Mouse (Mus musculus) hematopoietic stem cell, adult 5-6 weeks (primary cell): ENCODE measurements around the gene Vsnl1. TPM values are rescaled to one million over a fixed set of nuclear protein-coding genes. Genes with fewer than 3 reads are reported as not detected.
A peak's percentile ranks its signal among the peaks of the same experiment; 100 is the strongest.

Source experiments
- ATAC-seq, 2 experiments: fragments of 125-278 bp in 1 of 2; replicated peaks in 1 of 2; 2 replicates each; pipeline ENCODE4 v1.8.0; 2016 to 2017; ENCODE audit warnings: inconsistent platforms in 2 of 2, mild to moderate bottlenecking in 2 of 2, moderate number of reproducible peaks in 2 of 2, low read depth in 1 of 2, moderate TSS enrichment in 1 of 2; ENCODE audit not compliant: low FRiP score in 2 of 2, poor library complexity in 2 of 2, severe bottlenecking in 2 of 2, insufficient read depth in 1 of 2, low TSS enrichment in 1 of 2
- total RNA-seq: library from RNA; stranded (forward); fragments of 172-1452, 232-1000 nt; gene quantifications from 2 replicates; pipeline ENCODE4 v1.2.3, GENCODE M21; 2017

Gene Vsnl1
- total RNA-seq = not detected in 2 replicates

DNA sequence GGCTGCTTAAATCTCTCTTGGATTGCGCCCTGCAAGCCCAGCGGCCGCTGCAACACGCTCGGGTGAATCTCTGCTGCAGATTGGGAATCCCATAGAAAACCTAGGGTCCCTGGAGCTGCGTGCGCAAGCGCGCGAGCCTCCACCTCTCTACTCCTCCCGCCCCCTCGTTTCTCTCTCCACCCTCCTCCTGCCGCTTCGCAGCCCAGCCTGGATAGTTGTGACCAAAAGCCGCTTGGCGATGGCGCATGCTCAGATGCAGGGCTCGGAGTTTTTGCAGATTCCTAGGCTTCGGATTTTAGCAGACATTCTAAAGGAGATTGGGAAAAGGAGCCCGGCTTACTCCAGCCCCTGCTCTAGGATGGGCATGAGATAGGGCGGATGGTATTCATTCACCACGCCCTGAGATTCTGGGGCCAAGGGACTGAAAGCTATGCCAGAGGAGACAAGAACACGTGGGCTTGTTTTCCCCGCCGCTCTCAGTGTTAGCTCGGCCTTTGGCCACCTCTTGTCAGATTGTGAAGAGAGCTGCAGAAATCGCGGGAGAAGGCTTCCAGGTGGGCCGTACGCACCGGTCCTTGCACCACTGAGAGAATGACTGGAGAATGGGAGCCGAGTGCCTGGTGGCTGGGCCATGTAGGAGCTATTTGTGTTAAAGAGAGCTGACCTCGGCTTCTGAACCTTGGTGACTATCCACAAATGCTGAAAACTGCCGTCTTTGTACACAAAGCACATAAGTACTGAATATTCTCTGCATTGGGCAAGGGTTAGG is at the start of gene Vsnl1:
Vsnl1 (minus strand) TSS at position 117 of the 769 bp plus-strand sequence.
- ATAC-seq = peak in 1 of 2 experiments; percentile 65; a peak in 2 of 4 replicates

DNA sequence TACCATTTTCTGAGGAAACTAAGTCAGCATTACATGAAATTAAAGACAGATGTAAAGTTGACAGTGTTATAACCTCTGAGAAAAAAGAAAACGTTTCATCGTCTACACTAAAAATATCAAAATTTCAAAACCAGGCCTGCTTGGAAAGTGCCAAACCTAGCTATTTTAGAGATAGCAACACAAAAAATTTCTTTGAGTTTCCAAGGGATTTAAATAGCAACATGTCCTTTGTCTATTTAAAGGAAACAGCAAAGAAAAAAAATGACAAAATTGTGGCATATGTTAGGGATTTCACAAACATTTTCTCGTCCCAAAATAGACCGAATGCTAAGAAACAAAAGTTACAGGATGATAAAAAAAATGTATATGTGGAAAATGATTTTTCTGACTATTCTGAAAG is 20.2 kb upstream of the Vsnl1 start:
- ATAC-seq = no peak

DNA sequence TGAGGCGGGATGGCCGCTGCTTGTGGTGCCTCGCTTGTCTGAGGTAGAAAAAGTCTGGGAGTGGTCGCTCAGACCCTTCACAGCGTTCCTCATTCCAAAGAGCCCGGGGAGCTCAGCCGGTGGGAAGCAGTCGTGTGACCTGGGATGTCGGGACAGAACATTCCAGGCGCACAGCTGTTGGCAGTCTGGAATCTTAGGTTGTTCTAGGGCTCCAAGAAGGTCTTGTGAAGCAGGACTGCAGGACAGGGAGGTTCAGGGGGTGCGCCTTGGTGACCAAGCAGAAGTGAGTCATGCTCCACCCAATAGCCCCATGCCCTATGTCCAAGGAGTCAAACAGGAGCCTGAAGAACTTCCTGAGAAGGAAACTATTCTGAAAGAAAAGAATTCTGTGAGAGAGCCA is 19.8 kb upstream of the Vsnl1 start:
- 0 out of 4 replicates have a peak, but pooled peaks have one; percentile 13 to 29 for ATAC-seq

DNA sequence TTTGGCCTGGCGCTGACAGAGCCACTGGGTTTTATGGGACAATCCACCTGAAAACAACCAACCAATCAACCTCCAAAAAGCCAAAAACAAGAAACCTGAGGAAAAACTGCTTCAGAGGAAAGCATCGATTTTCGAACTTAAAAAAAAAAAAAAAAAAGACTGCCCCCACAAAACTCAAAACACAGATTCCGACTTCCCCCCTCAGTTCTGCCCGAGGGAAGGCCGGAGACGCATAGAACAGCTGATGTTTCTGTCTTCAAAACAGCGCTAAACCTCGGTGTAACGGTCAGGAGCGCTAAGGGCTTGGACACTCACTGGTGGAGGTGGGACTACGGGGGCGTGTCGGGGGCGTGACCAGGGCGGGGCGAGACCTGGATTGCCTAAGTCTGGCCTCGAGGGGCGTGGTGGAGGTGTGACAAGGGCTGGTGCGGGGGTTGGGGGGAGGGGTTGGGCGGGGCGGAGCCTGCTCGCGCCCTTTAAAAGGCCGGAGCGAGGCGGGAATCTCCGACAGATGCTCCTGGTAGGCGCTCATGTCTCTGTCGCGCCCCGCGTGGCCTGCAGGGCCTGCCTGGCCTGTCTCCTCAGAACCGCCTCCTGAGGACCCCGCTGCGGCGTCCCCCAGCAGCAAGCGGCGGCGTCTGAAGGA is 19.3 kb upstream of the Vsnl1 start, which contains the start of gene Rad51ap2:
Rad51ap2 (plus strand) TSS at position 531 of the 646 bp plus-strand sequence.
- ATAC-seq = peak; percentile 89 to 95

DNA sequence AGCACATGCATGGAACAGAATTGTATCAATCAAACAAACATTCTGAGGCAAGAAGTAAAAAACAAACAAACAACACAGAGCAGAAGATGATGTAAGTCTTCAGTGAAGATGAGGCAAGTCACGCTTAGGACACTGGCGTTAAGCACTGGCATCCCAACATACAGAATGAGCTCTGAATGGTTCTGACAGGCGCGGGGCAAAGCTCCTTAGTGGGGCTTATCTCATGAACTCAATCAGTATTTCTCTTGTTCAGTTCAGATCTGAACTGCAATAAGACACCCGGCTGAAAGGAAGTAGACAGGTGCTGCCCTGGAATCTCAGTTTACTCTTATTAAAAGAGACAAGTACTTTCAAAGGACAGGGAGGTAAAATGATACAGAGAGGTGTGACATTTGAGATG is 17.7 kb upstream of the Vsnl1 start:
- no peak for ATAC-seq

DNA sequence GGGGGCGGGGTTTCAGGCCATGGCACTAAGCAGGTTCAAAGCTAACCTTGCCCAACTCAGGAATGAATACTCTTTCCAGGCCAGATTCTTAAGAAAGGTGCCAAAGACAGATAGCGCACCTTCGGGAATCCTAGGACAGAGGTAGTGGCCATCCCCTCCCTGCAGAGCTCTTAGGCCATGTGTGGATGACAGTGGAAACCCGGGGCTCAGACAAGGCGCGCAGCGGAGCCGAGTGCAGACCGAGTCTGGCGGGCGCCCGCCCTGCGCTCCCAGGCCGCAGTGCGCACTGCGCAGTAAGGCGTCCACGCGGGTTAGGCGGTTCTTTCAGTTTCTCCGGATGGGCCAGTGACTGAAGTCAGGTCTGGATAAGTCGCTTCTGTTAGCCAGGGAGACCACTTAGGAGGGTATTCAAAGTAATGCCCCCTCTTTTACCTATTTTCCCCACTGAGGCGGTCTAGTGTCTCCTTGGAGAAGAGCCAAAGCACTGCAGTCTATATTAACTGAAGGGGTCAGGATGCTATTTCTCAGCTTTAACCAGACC is 1.6 kb upstream of the Vsnl1 start:
- ATAC-seq = no peak

DNA sequence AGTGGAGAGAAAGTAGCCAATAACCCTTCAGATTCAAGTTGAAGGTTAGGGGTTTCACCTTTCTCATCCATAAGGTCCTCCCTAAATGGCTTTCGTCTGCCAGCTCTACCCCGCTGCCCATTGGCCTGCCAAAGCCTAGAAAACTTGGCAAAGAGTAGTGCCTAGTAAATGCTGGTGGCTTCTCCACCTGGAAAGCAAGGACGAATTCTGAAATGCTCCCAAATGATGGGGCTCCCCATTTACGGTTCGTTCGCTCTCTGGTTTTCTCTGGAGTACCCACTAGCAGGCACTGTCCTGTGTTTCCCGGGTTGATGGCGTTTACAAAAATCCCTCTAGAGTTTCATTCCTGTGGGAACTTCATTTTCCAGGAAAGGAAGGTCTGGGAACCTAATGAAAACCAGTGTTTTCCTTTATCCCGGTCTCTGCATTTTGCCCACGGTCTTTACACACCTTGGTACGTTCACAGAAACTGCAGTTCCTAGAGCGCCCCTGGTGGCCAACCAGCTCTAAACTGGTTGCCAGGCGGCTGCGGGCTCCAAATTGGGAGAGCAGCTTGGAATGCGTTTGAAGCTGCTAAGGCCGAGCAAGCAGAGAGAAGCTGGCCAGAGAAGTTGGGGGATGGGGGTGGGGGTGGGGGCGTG is 973 bp upstream of the Vsnl1 start:
- peak; percentile 60 to 86; a peak in 3 of 4 replicates for ATAC-seq

DNA sequence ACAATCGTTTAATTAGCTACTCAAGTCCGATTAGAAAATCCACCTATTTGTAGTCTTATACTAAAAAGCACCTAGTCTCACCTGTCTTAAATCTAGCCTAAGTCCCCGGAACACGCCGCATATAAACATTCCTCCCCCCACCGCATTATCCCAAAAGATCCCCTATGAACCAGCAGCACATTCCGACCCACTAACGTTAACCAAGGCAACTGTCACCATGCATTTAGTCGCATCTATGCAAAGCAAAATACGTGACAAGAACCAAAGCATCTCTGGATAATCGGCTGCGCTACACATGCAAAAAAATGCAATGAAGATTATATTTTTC is 426 bp downstream of the Vsnl1 start:
- ATAC-seq = no peak

DNA sequence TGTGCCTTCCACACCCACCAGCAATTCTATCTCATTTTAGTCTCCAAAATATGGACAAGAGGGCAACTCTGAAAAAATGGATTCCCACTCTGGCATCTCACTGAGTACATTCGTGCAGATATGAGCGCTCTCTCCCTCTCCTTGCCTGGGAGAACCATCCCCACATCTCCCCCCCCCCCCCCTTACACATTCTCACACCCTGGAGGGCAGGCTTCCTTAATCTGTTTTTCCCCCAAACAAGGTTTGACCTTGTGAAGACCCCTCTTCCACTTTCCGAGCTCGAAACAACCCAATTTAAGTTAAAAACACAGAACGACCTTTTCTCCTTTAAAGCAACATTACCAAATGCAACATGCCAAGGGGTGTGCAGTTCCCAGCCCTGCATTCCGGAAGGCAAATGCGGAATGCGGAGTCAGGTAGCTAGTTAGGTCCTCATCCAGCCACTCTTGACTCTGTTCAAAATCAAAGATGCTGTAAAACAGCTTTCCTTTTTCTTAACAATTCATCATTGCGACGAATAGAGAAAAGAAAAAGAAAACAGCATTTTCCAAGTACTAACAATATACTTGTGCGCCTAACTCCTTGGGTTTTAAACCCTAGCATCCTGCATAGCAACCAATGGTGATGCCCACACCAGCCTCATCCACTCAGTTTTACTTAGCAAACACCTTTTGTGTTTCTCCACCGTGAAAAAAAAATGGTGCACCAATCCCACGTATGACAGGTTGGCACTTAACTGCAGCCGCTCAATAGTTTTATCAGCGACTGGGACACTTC is 979 bp downstream of the Vsnl1 start:
- no peak for ATAC-seq

DNA sequence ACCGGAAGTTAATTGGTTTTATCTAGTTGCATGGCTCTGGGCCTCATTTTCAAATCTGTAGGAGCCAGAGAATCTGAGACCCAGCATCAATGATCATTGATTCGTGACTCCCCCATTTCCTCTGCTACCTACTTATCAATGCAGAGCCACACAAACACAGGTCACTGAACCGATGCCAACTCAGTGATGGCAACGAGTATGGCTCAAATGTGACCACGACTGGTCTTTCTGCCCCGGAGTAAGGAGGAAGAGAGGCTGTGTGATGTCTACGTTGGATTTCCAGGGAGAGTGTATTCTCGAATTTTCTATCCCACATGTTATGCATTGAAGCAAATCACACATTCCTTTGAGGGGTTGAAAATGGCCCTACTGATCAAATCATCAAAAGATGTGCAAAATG is 2.0 kb downstream of the Vsnl1 start:
- ATAC-seq = no peak

DNA sequence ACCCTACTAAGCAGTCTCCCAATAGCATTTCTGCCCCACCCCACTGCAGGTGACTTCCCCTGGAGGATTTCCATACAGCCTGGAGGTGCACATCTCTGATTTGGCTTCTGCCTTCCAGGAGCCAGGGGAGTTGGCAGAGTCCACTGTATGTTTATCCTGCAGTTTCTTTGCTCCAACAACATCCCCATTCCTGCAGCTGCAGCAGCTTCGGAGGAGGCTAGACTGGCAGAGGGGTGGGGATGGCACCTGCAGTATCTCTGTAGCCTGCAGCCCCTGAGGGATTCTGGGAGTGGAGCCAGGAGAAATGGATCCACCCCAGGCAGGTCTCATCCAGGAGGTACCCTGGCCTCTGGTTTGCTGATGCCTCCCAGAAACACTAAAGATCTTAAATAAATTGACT is 2.7 kb downstream of the Vsnl1 start:
- ATAC-seq = no peak

DNA sequence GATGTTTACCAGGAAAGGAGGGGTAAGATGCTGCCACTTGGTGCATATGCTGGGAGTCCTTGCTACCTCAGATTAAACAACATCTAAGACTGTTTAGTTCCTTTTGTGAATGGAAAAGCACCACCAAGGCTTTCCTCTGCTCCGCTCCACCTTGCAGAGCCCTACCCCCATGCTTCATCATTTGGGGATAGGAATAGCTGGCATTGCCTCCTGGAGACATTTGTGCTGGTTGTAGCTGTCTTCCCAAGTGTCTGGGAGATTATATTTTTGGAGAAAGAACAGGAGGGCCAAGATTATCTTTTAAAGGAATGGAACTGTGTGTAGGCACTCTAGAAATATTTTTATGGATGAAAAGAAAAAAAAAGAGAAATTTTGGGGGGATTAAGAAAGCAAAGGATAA is 3.3 kb downstream of the Vsnl1 start:
- no peak for ATAC-seq

DNA sequence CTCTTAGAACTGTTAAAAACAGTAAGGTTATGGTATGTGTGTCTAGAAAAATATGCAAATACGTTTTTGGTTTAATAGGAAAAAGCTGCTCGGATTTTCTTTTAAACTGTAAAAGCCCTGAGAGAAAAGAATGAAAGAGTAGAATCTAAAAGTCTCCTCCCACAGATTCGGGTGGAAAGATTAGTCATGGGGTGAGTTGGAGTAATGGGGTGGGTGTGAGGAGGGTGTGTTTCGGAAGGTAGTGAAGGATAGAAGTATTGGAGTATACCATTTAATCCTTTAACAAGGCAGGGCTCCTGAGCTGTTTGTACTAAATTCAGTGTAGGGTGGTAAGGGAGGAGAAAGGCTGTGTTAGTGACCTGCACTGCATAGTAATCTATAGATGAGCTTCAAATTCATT is 9.0 kb downstream of the Vsnl1 start:
- ATAC-seq = no peak

DNA sequence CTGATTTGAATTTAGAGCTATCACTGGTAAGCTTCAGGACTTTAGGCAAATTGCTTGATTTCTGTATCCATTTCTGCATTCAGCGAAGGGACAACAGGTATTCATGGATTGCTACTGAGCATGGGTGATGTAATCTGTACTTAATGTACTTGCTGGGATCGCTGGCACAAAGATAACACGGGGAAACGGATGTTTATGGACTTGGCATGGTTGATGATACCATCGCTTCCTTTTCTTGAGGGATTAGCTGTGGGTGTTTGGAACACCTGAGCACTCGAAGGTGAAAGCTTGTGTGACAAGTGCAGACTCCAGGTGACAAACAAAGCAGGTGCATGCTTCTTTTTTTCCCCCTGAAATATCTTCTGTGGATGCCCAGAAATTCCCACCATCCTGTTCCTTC is 18.3 kb downstream of the Vsnl1 start:
- ATAC-seq = no peak

DNA sequence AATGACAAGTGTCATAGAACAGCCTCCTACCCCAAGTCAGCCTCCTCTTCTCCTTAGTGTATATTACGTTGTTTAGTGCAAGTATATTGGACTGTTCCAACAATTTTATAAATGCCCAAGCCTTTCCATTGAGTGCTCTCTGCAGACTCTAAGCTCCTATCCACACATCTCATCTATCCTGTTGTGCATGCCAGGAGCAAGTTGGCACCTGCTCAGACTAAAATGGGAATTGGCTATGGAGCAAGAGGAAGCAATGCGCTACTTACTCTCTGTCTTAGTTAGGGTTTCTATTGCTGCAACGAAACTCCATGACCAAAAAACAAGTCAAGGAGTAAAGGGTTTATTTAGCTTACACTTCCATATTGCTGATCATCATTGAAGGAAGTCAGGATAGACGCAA is 28.7 kb downstream of the Vsnl1 start:
- ATAC-seq = no peak

DNA sequence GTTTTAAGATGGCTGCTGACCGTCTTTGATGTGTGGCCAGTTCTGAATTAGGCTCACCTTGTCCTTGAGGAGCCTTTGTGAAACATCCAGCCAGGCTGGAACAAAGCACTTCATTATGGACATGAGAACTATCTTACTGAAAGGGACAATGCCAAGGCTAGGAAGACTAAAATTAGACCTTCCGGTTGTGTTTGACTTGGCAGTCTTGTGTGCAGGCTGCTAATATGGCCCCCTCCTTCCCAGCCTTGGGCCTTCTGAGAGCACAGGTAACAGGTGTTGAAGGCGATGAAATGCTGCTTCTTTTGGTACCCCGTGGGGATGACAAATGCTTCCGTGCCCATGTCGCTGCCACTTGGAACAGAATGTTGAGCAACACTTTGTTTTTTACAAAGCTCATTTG is 37.6 kb downstream of the Vsnl1 start:
- ATAC-seq = no peak

DNA sequence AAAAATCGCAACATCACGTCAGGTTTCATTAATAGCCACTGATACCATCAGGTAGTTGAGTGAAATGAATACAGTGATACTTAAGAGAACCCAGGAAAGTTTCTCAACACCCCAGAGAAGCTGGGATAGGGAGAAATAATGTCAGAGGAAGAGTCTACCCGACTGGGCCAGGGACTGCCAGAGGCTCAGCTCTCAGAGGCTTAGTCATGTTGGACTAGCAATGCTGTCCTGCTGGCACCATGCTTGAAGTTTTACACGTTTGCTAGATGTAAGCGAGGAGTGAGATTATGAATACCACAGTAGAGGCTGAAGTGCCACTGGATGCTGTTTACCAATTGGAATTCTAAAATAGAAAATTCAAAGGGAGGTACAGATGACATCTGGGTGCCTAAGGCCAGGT is 39.4 kb downstream of the Vsnl1 start:
- no peak for ATAC-seq

DNA sequence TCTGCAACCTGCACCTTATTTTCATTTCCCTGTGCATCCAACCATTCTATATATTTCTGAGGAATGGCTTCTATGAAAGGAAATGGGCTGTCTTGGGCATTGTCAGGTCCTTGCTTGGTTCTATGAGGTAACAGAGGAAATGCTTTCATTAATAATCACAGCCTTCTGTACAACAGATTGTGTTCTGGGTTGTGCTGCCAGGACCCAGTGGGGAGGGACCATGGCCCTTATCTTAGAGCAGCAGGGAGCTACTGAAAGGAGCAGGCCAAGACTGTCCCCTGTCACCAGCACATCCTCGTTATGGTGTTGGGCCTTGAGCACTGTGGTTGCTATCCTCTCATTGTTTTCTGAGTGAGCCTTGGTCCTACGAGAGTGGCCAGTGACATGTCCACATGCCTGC is 40.9 kb downstream of the Vsnl1 start:
- ATAC-seq = no peak
